Mouse (Mus musculus) embryonic facial prominence, embryonic 15.5 days (tissue): Measurements from ENCODE around the gene Wdr46. TPM values are rescaled to one million over a fixed set of nuclear protein-coding genes. Genes with fewer than 3 reads are reported as not detected.
"Not testable (repeated sequence)": the region's sequence is repeated elsewhere in the genome, so short reads cannot be mapped to it uniquely, and the experiment has no call there.

Experiments used
- ATAC-seq: fragments of 200-750 bp; cut with Nextera tagmentation; 2 replicates; pipeline ENCODE4 v1.8.0; 2017; ENCODE audit warnings: low read depth, moderate TSS enrichment; ENCODE audit not compliant: insufficient number of reproducible peaks, low FRiP score, low TSS enrichment
- H3K27ac ChIP-seq: fragments of 300-500 bp; sonication (generic); replicated peaks from 2 replicates; pipeline ENCODE4 v1.5.1; 2015; ENCODE audit warnings: mild to moderate bottlenecking, inconsistent platforms
- H3K27me3 ChIP-seq: fragments of 300-500 bp; sonication (generic); 2 replicates; pipeline ENCODE4 v1.6.1; 2015; ENCODE audit warnings: inconsistent platforms
- H3K36me3 ChIP-seq: fragments of 300-500 bp; sonication (generic); 2 replicates; pipeline ENCODE4 v1.6.1; 2015; ENCODE audit warnings: mild to moderate bottlenecking, inconsistent platforms
- H3K4me1 ChIP-seq: fragments of 300-500 bp; sonication (generic); 2 replicates; pipeline ENCODE4 v1.6.1; 2015; ENCODE audit warnings: inconsistent platforms
- H3K4me2 ChIP-seq: fragments of 300-500 bp; sonication (generic); replicated peaks from 2 replicates; pipeline ENCODE4 v1.6.1; 2015; ENCODE audit warnings: mild to moderate bottlenecking, inconsistent platforms
- H3K4me3 ChIP-seq: fragments of 300-500 bp; sonication (generic); replicated peaks from 2 replicates; pipeline ENCODE4 v1.5.1; 2015; ENCODE audit warnings: mild to moderate bottlenecking, inconsistent platforms
- H3K9ac ChIP-seq: fragments of 300-500 bp; sonication (generic); 2 replicates; pipeline ENCODE4 v1.6.1; 2015; ENCODE audit warnings: inconsistent platforms
- H3K9me3 ChIP-seq: fragments of 300-500 bp; sonication (generic); replicated peaks from 2 replicates; pipeline ENCODE4 v1.6.1; 2016; ENCODE audit warnings: inconsistent platforms
- WGBS: fragments of 180-500 bp; shearing (Covaris S2); methylation state at CpG from one replicate; pipeline ENCODE4 v1.1.7; 2015; 5-methylcytosine and 5-hydroxymethylcytosine counted together
- polyA plus RNA-seq: library from polyadenylated mRNA; unstranded; fragments of >200 nt; fragmentation: Nextera tagmentation; extraction: Ambion mirVana; gene quantifications from 2 replicates; pipeline ENCODE4 v1.2.1, GENCODE M21; 2015

Wdr46 gene
- 36.2 and 36.5 TPM in 2 replicates for polyA plus RNA-seq

- Histone ChIP-seq H3K4me3 (peak within 1 kb of the TSS; percentile 89), H3K27me3 (no peaks in the 10 kb centered on the region), H3K4me1 (peaks cover 23% of the 10 kb centered on the region), H3K27ac (peak within 1 kb of the TSS; percentile 49), H3K9ac (peak within 1 kb of the TSS; percentile 87), H3K9me3 (no peaks in the 10 kb centered on the region), H3K4me2 (peak within 1 kb of the TSS; percentile 94), H3K36me3 (peaks cover 52% of the 10 kb centered on the region)
- peak; percentile 86 for ATAC-seq
- under 1% methylated on average over 36 of the region's 36 CpGs for WGBS
These were observed at the start of gene Wdr46, which contains the start of gene Pfdn6 for GRCm38 (mm10) chr17:33940206-33940805. Gene Wdr46 (plus strand): TSS chr17:33940660. Gene Pfdn6 (minus strand): TSS chr17:33940343.

GRCm38 (mm10) chr17:33891357-33891756 lies 49.1 kb upstream of the Wdr46 start:
- 50% methylated on average over 2 of the region's 2 CpGs for WGBS
- no peak overlapping the region for H3K27ac ChIP-seq

GRCm38 (mm10) chr17:33891892-33892291 lies 48.6 kb upstream of the Wdr46 start:
- not testable (repeated sequence) for ATAC-seq, H3K27ac ChIP-seq, H3K4me3 ChIP-seq, H3K4me2 ChIP-seq, H3K9ac ChIP-seq, H3K9me3 ChIP-seq, H3K36me3 ChIP-seq, H3K27me3 ChIP-seq
- peaks cover 12% of the 10 kb centered on the region for H3K4me1 ChIP-seq
- 69% methylated on average over 6 of the region's 6 CpGs for WGBS

More at GRCm38 (mm10) chr17:33891357-33891756, 49.1 kb upstream of the Wdr46 start:
- Histone ChIP-seq H3K4me3 (no peak overlapping the region), H3K4me1 (peaks cover 12% of the 10 kb centered on the region), H3K27me3 (no peaks in the 10 kb centered on the region), H3K36me3 (no peaks in the 10 kb centered on the region), H3K9me3 (no peaks in the 10 kb centered on the region), H3K4me2 (no peak overlapping the region), H3K9ac (no peak overlapping the region)
- no peak for ATAC-seq

GRCm38 (mm10) chr17:33892429-33892828 lies 48.0 kb upstream of the Wdr46 start:
- no peaks in the 10 kb centered on the region for H3K27me3 ChIP-seq
- H3K4me3 ChIP-seq, result no peak overlapping the region
- H3K9me3 ChIP-seq, result no peaks in the 10 kb centered on the region
- no peak overlapping the region for H3K4me2 ChIP-seq
- H3K27ac ChIP-seq, result no peak overlapping the region
- H3K9ac ChIP-seq, result no peak overlapping the region
- no peaks in the 10 kb centered on the region for H3K36me3 ChIP-seq
- WGBS, result 20% methylated on average over 7 of the region's 7 CpGs
- ATAC-seq, result no peak
- peaks cover 12% of the 10 kb centered on the region for H3K4me1 ChIP-seq

GRCm38 (mm10) chr17:33893011-33893410 lies 47.4 kb upstream of the Wdr46 start:
- not testable (repeated sequence) for H3K9ac ChIP-seq, H3K4me2 ChIP-seq, ATAC-seq, H3K9me3 ChIP-seq, H3K36me3 ChIP-seq, H3K4me3 ChIP-seq, H3K27me3 ChIP-seq, H3K27ac ChIP-seq
- peaks cover 12% of the 10 kb centered on the region for H3K4me1 ChIP-seq
- WGBS, result 70% methylated on average over 4 of the region's 4 CpGs

- Histone ChIP-seq H3K9me3 (no peaks in the 10 kb centered on the region), H3K9ac (no peak overlapping the region), H3K27ac (no peak overlapping the region), H3K36me3 (no peaks in the 10 kb centered on the region), H3K4me3 (no peak overlapping the region), H3K27me3 (no peaks in the 10 kb centered on the region), H3K4me1 (no peaks in the 10 kb centered on the region), H3K4me2 (no peak overlapping the region)
- 37% methylated on average over 6 of the region's 6 CpGs for WGBS
- no peak for ATAC-seq
These were observed 43.2 kb upstream of the Wdr46 start for GRCm38 (mm10) chr17:33897114-33897794.

- H3K4me1 ChIP-seq, H3K27me3 ChIP-seq, ATAC-seq, H3K9me3 ChIP-seq, H3K9ac ChIP-seq, H3K27ac ChIP-seq, H3K4me2 ChIP-seq, H3K4me3 ChIP-seq, H3K36me3 ChIP-seq: not testable (repeated sequence)
- WGBS, result 69% methylated on average over 4 of the region's 4 CpGs
These were observed 42.3 kb upstream of the Wdr46 start for GRCm38 (mm10) chr17:33898193-33898592.

GRCm38 (mm10) chr17:33899642-33900041 lies 40.8 kb upstream of the Wdr46 start:
- Histone ChIP-seq H3K27me3 (no peaks in the 10 kb centered on the region), H3K36me3 (no peaks in the 10 kb centered on the region), H3K9me3 (no peaks in the 10 kb centered on the region), H3K4me2 (no peak overlapping the region), H3K4me3 (no peak overlapping the region), H3K4me1 (no peaks in the 10 kb centered on the region), H3K27ac (no peak overlapping the region), H3K9ac (no peak overlapping the region)
- 68% methylated on average over 4 of the region's 4 CpGs for WGBS
- ATAC-seq, result no peak

GRCm38 (mm10) chr17:33900281-33900988 lies 40.0 kb upstream of the Wdr46 start:
- Histone ChIP-seq H3K27me3 (no peaks in the 10 kb centered on the region), H3K4me1 (no peaks in the 10 kb centered on the region), H3K27ac (no peak overlapping the region), H3K4me3 (no peak overlapping the region), H3K36me3 (no peaks in the 10 kb centered on the region), H3K9me3 (no peaks in the 10 kb centered on the region), H3K4me2 (no peak overlapping the region), H3K9ac (no peak overlapping the region)
- WGBS, result 66% methylated on average over 7 of the region's 7 CpGs
- no peak for ATAC-seq

- Histone ChIP-seq H3K9me3 (no peaks in the 10 kb centered on the region), H3K36me3 (no peaks in the 10 kb centered on the region), H3K4me2 (no peak overlapping the region), H3K27ac (no peak overlapping the region), H3K9ac (no peak overlapping the region), H3K4me3 (no peak overlapping the region), H3K27me3 (no peaks in the 10 kb centered on the region), H3K4me1 (no peaks in the 10 kb centered on the region)
- ATAC-seq, result no peak
- WGBS, result 77% methylated on average over 4 of the region's 4 CpGs
These were observed 39.5 kb upstream of the Wdr46 start for GRCm38 (mm10) chr17:33900989-33901314.

GRCm38 (mm10) chr17:33901653-33902052 lies 38.8 kb upstream of the Wdr46 start:
- Histone ChIP-seq H3K9me3 (no peaks in the 10 kb centered on the region), H3K4me2 (no peak overlapping the region), H3K4me3 (no peak overlapping the region), H3K27me3 (no peaks in the 10 kb centered on the region), H3K9ac (no peak overlapping the region), H3K4me1 (no peaks in the 10 kb centered on the region), H3K36me3 (no peaks in the 10 kb centered on the region), H3K27ac (no peak overlapping the region)
- no peak for ATAC-seq
- WGBS, result 62% methylated on average over 4 of the region's 4 CpGs
